Mouse (Mus musculus) liver, adult 2 months (tissue): ENCODE measurements at regions not wholly inside any gene's neighbourhood (a gene's known extent, or its start where the extent isn't known, plus 50 kb on each side); places are given as distances from the start of the nearest gene placed in this dataset.

ENCODE experiments used
- DNase-seq: peaks from one replicate; pipeline ENCODE4 v3.0.0-alpha.2; 2011; ENCODE audit warnings: low read depth, low spot score; ENCODE audit errors: extremely low read depth
- H3K27ac ChIP-seq: fragments of 200-500 bp; replicated peaks from 2 replicates; pipeline ENCODE4 v1.5.1; 2012; ENCODE audit warnings: low read depth, mild to moderate bottlenecking, control low read depth, inconsistent platforms, low read length; ENCODE audit not compliant: insufficient read depth
- H3K27me3 ChIP-seq: fragments of 200-500 bp; 2 replicates; pipeline ENCODE4 v1.6.1; 2012; ENCODE audit warnings: mild to moderate bottlenecking, moderate library complexity, low read length, inconsistent platforms; ENCODE audit not compliant: control insufficient read depth, insufficient read depth
- H3K36me3 ChIP-seq: fragments of 200-500 bp; 2 replicates; pipeline ENCODE4 v1.6.1; 2012; ENCODE audit warnings: low read length, inconsistent platforms; ENCODE audit not compliant: control insufficient read depth, insufficient read depth
- H3K4me1 ChIP-seq: fragments of 200-500 bp; 2 replicates; pipeline ENCODE4 v1.6.1; 2011; ENCODE audit warnings: low read length; ENCODE audit not compliant: control insufficient read depth, insufficient read depth
- H3K4me3 ChIP-seq: fragments of 200-500 bp; 2 replicates; pipeline ENCODE4 v1.5.1; 2011; ENCODE audit warnings: low read depth, mild to moderate bottlenecking, control low read depth, low read length, moderate library complexity; ENCODE audit not compliant: insufficient read depth
- H3K79me2 ChIP-seq: fragments of 200-500 bp; 2 replicates; pipeline ENCODE4 v1.6.1; 2012; ENCODE audit warnings: inconsistent platforms, mild to moderate bottlenecking, low read length, moderate library complexity; ENCODE audit not compliant: control insufficient read depth, insufficient read depth
- H3K9ac ChIP-seq: fragments of 200-500 bp; 2 replicates; pipeline ENCODE4 v1.6.1; 2012; ENCODE audit warnings: low read depth, mild to moderate bottlenecking, control low read depth, inconsistent platforms, low read length
- CTCF ChIP-seq: fragments of 200-500 bp; IDR thresholded peaks from 2 replicates; pipeline ENCODE4 v1.5.1; 2011; ENCODE audit warnings: low read depth, low read length, control low read depth
- POLR2A ChIP-seq: fragments of 200-500 bp; IDR thresholded peaks from 2 replicates; pipeline ENCODE4 v1.6.1; 2011; ENCODE audit warnings: low read length, control low read depth; ENCODE audit not compliant: insufficient read depth; ENCODE audit errors: extremely low read depth
- WGBS: fragments of 180-500 bp; shearing (Covaris S2); methylation state at CpG from one replicate; pipeline ENCODE4 v1.1.7; 2018; 5-methylcytosine and 5-hydroxymethylcytosine counted together

- H3K4me1 ChIP-seq: no peaks in the 10 kb centered on the region
- TF ChIP-seq CTCF: no peak
- no peak for TF ChIP-seq POLR2A
- no peak overlapping the region for H3K9ac ChIP-seq
- H3K27me3 ChIP-seq: no peaks in the 10 kb centered on the region
- H3K36me3 ChIP-seq: no peaks in the 10 kb centered on the region
- H3K27ac ChIP-seq: no peak overlapping the region
- no peak overlapping the region for H3K4me3 ChIP-seq
- DNase-seq: no peak
- H3K79me2 ChIP-seq: no peaks in the 10 kb centered on the region
Measured at GRCm38 (mm10) chr6:14147370-14147769, 276.1 kb upstream of the 2610001J05Rik start.

- Histone ChIP-seq H3K36me3 (no peaks in the 10 kb centered on the region), H3K27me3 (no peaks in the 10 kb centered on the region), H3K79me2 (no peaks in the 10 kb centered on the region), H3K9ac (no peak overlapping the region), H3K4me3 (no peak overlapping the region), H3K27ac (no peak overlapping the region), H3K4me1 (no peaks in the 10 kb centered on the region)
- TF ChIP-seq CTCF (no peak), POLR2A (no peak)
- DNase-seq: no peak
- WGBS: 84% methylated on average over 4 of the region's 4 CpGs
Measured at GRCm38 (mm10) chr6:14146394-14146793, 275.1 kb upstream of the 2610001J05Rik start.

- no peak for DNase-seq
- 72% methylated on average over 8 of the region's 8 CpGs for WGBS
- H3K4me3 ChIP-seq: no peak overlapping the region
- H3K79me2 ChIP-seq: no peaks in the 10 kb centered on the region
- H3K4me1 ChIP-seq: no peaks in the 10 kb centered on the region
- no peak overlapping the region for H3K27ac ChIP-seq
- no peaks in the 10 kb centered on the region for H3K27me3 ChIP-seq
- TF ChIP-seq POLR2A: no peak
- no peak for TF ChIP-seq CTCF
- H3K9ac ChIP-seq: no peak overlapping the region
- no peaks in the 10 kb centered on the region for H3K36me3 ChIP-seq
Measured at GRCm38 (mm10) chr6:14142107-14142751, 270.9 kb upstream of the 2610001J05Rik start.

- 91% methylated on average over 1 of the region's 1 CpGs for WGBS
- DNase-seq: no peak
- H3K79me2 ChIP-seq: no peaks in the 10 kb centered on the region
- H3K27ac ChIP-seq: no peak overlapping the region
- no peaks in the 10 kb centered on the region for H3K4me1 ChIP-seq
- H3K4me3 ChIP-seq: no peak overlapping the region
- H3K27me3 ChIP-seq: no peaks in the 10 kb centered on the region
- no peak for TF ChIP-seq CTCF
- TF ChIP-seq POLR2A: no peak
- no peaks in the 10 kb centered on the region for H3K36me3 ChIP-seq
- H3K9ac ChIP-seq: no peak overlapping the region
Measured at GRCm38 (mm10) chr6:14130392-14131144, 259.2 kb upstream of the 2610001J05Rik start.

- Histone ChIP-seq H3K27ac (no peak overlapping the region), H3K4me1 (no peaks in the 10 kb centered on the region), H3K36me3 (no peaks in the 10 kb centered on the region), H3K9ac (no peak overlapping the region), H3K27me3 (no peaks in the 10 kb centered on the region), H3K4me3 (no peak overlapping the region), H3K79me2 (no peaks in the 10 kb centered on the region)
- TF ChIP-seq POLR2A (no peak), CTCF (no peak)
- no peak for DNase-seq
Measured at GRCm38 (mm10) chr6:14129394-14129793, 258.1 kb upstream of the 2610001J05Rik start.

GRCm38 (mm10) chr6:14122311-14122710, 251.0 kb upstream of the 2610001J05Rik start:
- Histone ChIP-seq H3K9ac (no peak overlapping the region), H3K4me1 (no peaks in the 10 kb centered on the region), H3K27ac (no peak overlapping the region), H3K36me3 (no peaks in the 10 kb centered on the region), H3K4me3 (no peak overlapping the region), H3K79me2 (no peaks in the 10 kb centered on the region), H3K27me3 (no peaks in the 10 kb centered on the region)
- DNase-seq: no peak
- TF ChIP-seq CTCF (no peak), POLR2A (no peak)
- 81% methylated on average over 3 of the region's 3 CpGs for WGBS
